Mouse (Mus musculus): ENCODE results near the gene Cyba. TPM values are rescaled to one million over a fixed set of nuclear protein-coding genes. Genes with fewer than 3 reads are reported as not detected.

Cyba gene
- polyA plus RNA-seq, 1 experiment, result 16.5 TPM

GRCm38 (mm10) chr8:122460524-122461472 lies 28.1 kb upstream of the Cyba start, which contains the start of gene Snai3:
Snai3 (minus strand) TSS chr8:122460733.
- Histone ChIP-seq H3K27ac (replicated peaks; ENCODE audit: low read depth, low read length) (no peak within 1 kb of the TSS), H3K4me3 (ENCODE audit: insufficient read depth, low read depth, low read length) (peak within 1 kb of the TSS; percentile 19), H3K4me1 (ENCODE audit: control insufficient read depth, insufficient read depth, insufficient read length, low read length) (peaks cover 20% of the 10 kb centered on the region)

GRCm38 (mm10) chr8:122459990-122460389 lies 27.3 kb upstream of the Cyba start:
- H3K4me1 ChIP-seq (ENCODE audit: control insufficient read depth, insufficient read depth, insufficient read length, low read length), result peaks cover 20% of the 10 kb centered on the region
- H3K27ac ChIP-seq (replicated peaks; ENCODE audit: low read depth, low read length), result no peak overlapping the region
- no peak overlapping the region for H3K4me3 ChIP-seq (ENCODE audit: insufficient read depth, low read depth, low read length)

- Histone ChIP-seq H3K4me3 (ENCODE audit: insufficient read depth, low read depth, low read length) (no peak overlapping the region), H3K27ac (replicated peaks; ENCODE audit: low read depth, low read length) (no peak overlapping the region), H3K4me1 (ENCODE audit: control insufficient read depth, insufficient read depth, insufficient read length, low read length) (peaks cover 20% of the 10 kb centered on the region)
Observed at GRCm38 (mm10) chr8:122459218-122459900, 26.6 kb upstream of the Cyba start.

GRCm38 (mm10) chr8:122457171-122457570 lies 24.4 kb upstream of the Cyba start:
- peaks cover 13% of the 10 kb centered on the region for H3K4me1 ChIP-seq (ENCODE audit: control insufficient read depth, insufficient read depth, insufficient read length, low read length)
- H3K27ac ChIP-seq (replicated peaks; ENCODE audit: low read depth, low read length), result no peak overlapping the region
- H3K4me3 ChIP-seq (ENCODE audit: insufficient read depth, low read depth, low read length), result no peak overlapping the region

- Histone ChIP-seq H3K4me3 (ENCODE audit: insufficient read depth, low read depth, low read length) (no peak overlapping the region), H3K4me1 (ENCODE audit: control insufficient read depth, insufficient read depth, insufficient read length, low read length) (no peaks in the 10 kb centered on the region), H3K27ac (replicated peaks; ENCODE audit: low read depth, low read length) (no peak overlapping the region)
Observed at GRCm38 (mm10) chr8:122454409-122454808, 21.7 kb upstream of the Cyba start.

- H3K27ac ChIP-seq (replicated peaks; ENCODE audit: low read depth, low read length), result no peak overlapping the region
- H3K4me1 ChIP-seq (ENCODE audit: control insufficient read depth, insufficient read depth, insufficient read length, low read length), result no peaks in the 10 kb centered on the region
- H3K4me3 ChIP-seq (ENCODE audit: insufficient read depth, low read depth, low read length), result no peak overlapping the region
Observed at GRCm38 (mm10) chr8:122452154-122452553, 19.4 kb upstream of the Cyba start.

- no peak overlapping the region for H3K27ac ChIP-seq (replicated peaks; ENCODE audit: low read depth, low read length)
- H3K4me1 ChIP-seq (ENCODE audit: control insufficient read depth, insufficient read depth, insufficient read length, low read length), result no peaks in the 10 kb centered on the region
- H3K4me3 ChIP-seq (ENCODE audit: insufficient read depth, low read depth, low read length), result no peak overlapping the region
Observed at GRCm38 (mm10) chr8:122451161-122451703, 18.5 kb upstream of the Cyba start.

GRCm38 (mm10) chr8:122445203-122445602 lies 12.5 kb upstream of the Cyba start:
- Histone ChIP-seq H3K27ac (replicated peaks; ENCODE audit: low read depth, low read length) (no peak overlapping the region), H3K4me3 (ENCODE audit: insufficient read depth, low read depth, low read length) (no peak overlapping the region), H3K4me1 (ENCODE audit: control insufficient read depth, insufficient read depth, insufficient read length, low read length) (no peaks in the 10 kb centered on the region; the same call in 1 of the 2 replicates)

- H3K4me3 ChIP-seq (ENCODE audit: insufficient read depth, low read depth, low read length), result peak overlapping the region; percentile 66
- no peaks in the 10 kb centered on the region; the same call in 1 of the 2 replicates for H3K4me1 ChIP-seq (ENCODE audit: control insufficient read depth, insufficient read depth, insufficient read length, low read length)
- peak overlapping the region; percentile 67 for H3K27ac ChIP-seq (replicated peaks; ENCODE audit: low read depth, low read length)
Observed at GRCm38 (mm10) chr8:122444058-122444748, 11.5 kb upstream of the Cyba start.

- peak within 1 kb of the TSS; percentile 67 for H3K27ac ChIP-seq (replicated peaks; ENCODE audit: low read depth, low read length)
- peak within 1 kb of the TSS; percentile 69 for H3K4me3 ChIP-seq (ENCODE audit: insufficient read depth, low read depth, low read length)
- H3K4me1 ChIP-seq (ENCODE audit: control insufficient read depth, insufficient read depth, insufficient read length, low read length), result no peaks in the 10 kb centered on the region; the same call in 1 of the 2 replicates
Observed at GRCm38 (mm10) chr8:122443262-122444006, 10.7 kb upstream of the Cyba start, which contains the start of gene Mvd. Mvd (minus strand) TSS chr8:122443422.

GRCm38 (mm10) chr8:122442781-122443180 lies 10.1 kb upstream of the Cyba start:
- Histone ChIP-seq H3K27ac (replicated peaks; ENCODE audit: low read depth, low read length) (no peak overlapping the region), H3K4me3 (ENCODE audit: insufficient read depth, low read depth, low read length) (peak overlapping the region; percentile 69), H3K4me1 (ENCODE audit: control insufficient read depth, insufficient read depth, insufficient read length, low read length) (no peaks in the 10 kb centered on the region; the same call in 1 of the 2 replicates)

GRCm38 (mm10) chr8:122442356-122442755 lies 9.6 kb upstream of the Cyba start:
- no peaks in the 10 kb centered on the region; the same call in 1 of the 2 replicates for H3K4me1 ChIP-seq (ENCODE audit: control insufficient read depth, insufficient read depth, insufficient read length, low read length)
- H3K4me3 ChIP-seq (ENCODE audit: insufficient read depth, low read depth, low read length), result peak overlapping the region; percentile 69
- H3K27ac ChIP-seq (replicated peaks; ENCODE audit: low read depth, low read length), result no peak overlapping the region

GRCm38 (mm10) chr8:122441326-122441725 lies 8.6 kb upstream of the Cyba start:
- Histone ChIP-seq H3K27ac (replicated peaks; ENCODE audit: low read depth, low read length) (no peak overlapping the region), H3K4me3 (ENCODE audit: insufficient read depth, low read depth, low read length) (no peak overlapping the region), H3K4me1 (ENCODE audit: control insufficient read depth, insufficient read depth, insufficient read length, low read length) (no peaks in the 10 kb centered on the region; the same call in 1 of the 2 replicates)

- no peak overlapping the region for H3K4me3 ChIP-seq (ENCODE audit: insufficient read depth, low read depth, low read length)
- no peak overlapping the region for H3K27ac ChIP-seq (replicated peaks; ENCODE audit: low read depth, low read length)
- H3K4me1 ChIP-seq (ENCODE audit: control insufficient read depth, insufficient read depth, insufficient read length, low read length), result no peaks in the 10 kb centered on the region; the same call in 1 of the 2 replicates
Observed at GRCm38 (mm10) chr8:122439336-122439735, 6.6 kb upstream of the Cyba start.

All from brown adipose tissue, adult 24 weeks (tissue).